Mouse (Mus musculus): ENCODE data around the gene Cgnl1. TPM values are rescaled to one million over a fixed set of nuclear protein-coding genes. Genes with fewer than 3 reads are reported as not detected.
A peak's percentile ranks its signal among the peaks of the same experiment; 100 is the strongest.

Cgnl1 gene
- polyA plus RNA-seq, 1 experiment, result 105 TPM

- H3K27me3 ChIP-seq (replicated peaks; ENCODE audit: control insufficient read depth, insufficient read depth, low read length), result no peaks in the 10 kb centered on the region
Observed at GRCm38 (mm10) chr9:71799598-71799997, 28.2 kb upstream of the Cgnl1 start.

GRCm38 (mm10) chr9:71798176-71798575 lies 26.8 kb upstream of the Cgnl1 start:
- 63% methylated on average over 5 of the region's 5 CpGs for WGBS
- H3K27me3 ChIP-seq (replicated peaks; ENCODE audit: control insufficient read depth, insufficient read depth, low read length), result no peaks in the 10 kb centered on the region
- no peak for TF ChIP-seq POLR2A (IDR thresholded peaks at IDR 0.05; ENCODE audit: low read depth, low read length)
- TF ChIP-seq CTCF (conservative IDR thresholded peaks at IDR 0.05; ENCODE audit: insufficient read depth, insufficient read length, low read depth, low read length), result no peak
- no peaks in the 10 kb centered on the region for H3K36me3 ChIP-seq (ENCODE audit: control insufficient read depth, insufficient read depth, low read length)
- H3K4me1 ChIP-seq (ENCODE audit: control insufficient read depth, insufficient read depth, low read length), result peaks cover 5% of the 10 kb centered on the region
- peak; percentile 25 for DNase-seq
- peak overlapping the region; percentile 85 for H3K27ac ChIP-seq (ENCODE audit: insufficient read depth, low read depth, low read length)
- no peak overlapping the region for H3K4me3 ChIP-seq (ENCODE audit: insufficient read depth, low read depth, low read length)

More at GRCm38 (mm10) chr9:71799598-71799997, 28.2 kb upstream of the Cgnl1 start:
- TF ChIP-seq CTCF (conservative IDR thresholded peaks at IDR 0.05; ENCODE audit: insufficient read depth, insufficient read length, low read depth, low read length), result no peak
- DNase-seq, result peak; percentile 66
- Histone ChIP-seq H3K4me3 (ENCODE audit: insufficient read depth, low read depth, low read length) (no peak overlapping the region), H3K4me1 (ENCODE audit: control insufficient read depth, insufficient read depth, low read length) (peaks cover 5% of the 10 kb centered on the region), H3K36me3 (ENCODE audit: control insufficient read depth, insufficient read depth, low read length) (no peaks in the 10 kb centered on the region), H3K27ac (ENCODE audit: insufficient read depth, low read depth, low read length) (peak overlapping the region; percentile 28; the same call in 1 of the 2 replicates)
- 70% methylated on average over 5 of the region's 5 CpGs for WGBS

DNA sequence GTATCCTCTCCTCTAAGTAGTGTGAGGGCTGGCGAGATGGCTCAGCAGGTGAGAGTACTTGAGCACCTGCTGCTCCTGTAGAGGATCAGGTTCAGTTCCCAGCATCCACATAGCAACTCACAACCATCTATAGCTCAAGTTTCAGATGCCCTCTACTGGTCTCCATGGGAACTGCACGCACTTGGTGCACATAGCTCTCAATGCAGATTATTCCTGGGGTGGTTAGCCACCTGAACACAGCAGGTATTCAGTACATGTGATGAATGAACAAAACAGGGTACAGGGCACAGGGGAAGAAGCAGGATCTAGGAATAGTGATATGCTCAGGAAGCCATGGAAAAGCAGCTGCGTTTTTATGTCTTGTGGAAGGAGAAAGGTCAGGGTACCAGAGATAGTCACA lies 6.0 kb upstream of the Cgnl1 start:
- Histone ChIP-seq H3K4me1 (ENCODE audit: control insufficient read depth, insufficient read depth, low read length) (no peaks in the 10 kb centered on the region), H3K27ac (ENCODE audit: insufficient read depth, low read depth, low read length) (no peak overlapping the region), H3K36me3 (ENCODE audit: control insufficient read depth, insufficient read depth, low read length) (no peaks in the 10 kb centered on the region), H3K27me3 (replicated peaks; ENCODE audit: control insufficient read depth, insufficient read depth, low read length) (no peaks in the 10 kb centered on the region), H3K4me3 (ENCODE audit: insufficient read depth, low read depth, low read length) (no peak overlapping the region)
- no peak for DNase-seq
- TF ChIP-seq CTCF (conservative IDR thresholded peaks at IDR 0.05; ENCODE audit: insufficient read depth, insufficient read length, low read depth, low read length) (0 out of 2 replicates have a peak, but pooled peaks have one; percentile 26), POLR2A (IDR thresholded peaks at IDR 0.05; ENCODE audit: low read depth, low read length) (no peak)
- WGBS, result 95% methylated on average over 3 of the region's 3 CpGs

DNA sequence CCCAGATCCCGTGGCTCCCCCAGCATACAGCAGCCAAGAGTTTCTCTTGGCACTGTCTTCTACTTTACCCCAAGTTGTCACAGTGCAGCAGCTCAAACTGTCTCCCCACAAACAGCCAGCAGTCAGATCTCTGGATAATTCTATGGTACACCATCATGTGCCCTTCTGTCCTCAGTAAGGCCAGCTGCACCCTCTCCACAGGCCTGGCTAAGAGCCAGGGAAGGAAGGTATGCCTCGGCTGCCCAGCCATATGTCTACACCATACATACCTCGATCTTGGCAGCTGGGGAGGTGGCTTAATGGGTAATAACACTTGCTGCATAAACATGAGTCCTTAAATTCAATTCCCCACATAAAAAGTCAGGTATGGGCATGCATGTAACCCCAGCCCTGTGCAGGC lies 4.9 kb upstream of the Cgnl1 start:
- H3K27me3 ChIP-seq (replicated peaks; ENCODE audit: control insufficient read depth, insufficient read depth, low read length), result no peaks in the 10 kb centered on the region
- no peak for TF ChIP-seq CTCF (conservative IDR thresholded peaks at IDR 0.05; ENCODE audit: insufficient read depth, insufficient read length, low read depth, low read length)
- no peak for TF ChIP-seq POLR2A (IDR thresholded peaks at IDR 0.05; ENCODE audit: low read depth, low read length)
- no peak overlapping the region for H3K27ac ChIP-seq (ENCODE audit: insufficient read depth, low read depth, low read length)
- no peaks in the 10 kb centered on the region for H3K36me3 ChIP-seq (ENCODE audit: control insufficient read depth, insufficient read depth, low read length)
- no peak for DNase-seq
- 76% methylated on average over 3 of the region's 3 CpGs for WGBS
- no peaks in the 10 kb centered on the region; the same call in 1 of the 2 replicates for H3K4me1 ChIP-seq (ENCODE audit: control insufficient read depth, insufficient read depth, low read length)
- no peak overlapping the region for H3K4me3 ChIP-seq (ENCODE audit: insufficient read depth, low read depth, low read length)

DNA sequence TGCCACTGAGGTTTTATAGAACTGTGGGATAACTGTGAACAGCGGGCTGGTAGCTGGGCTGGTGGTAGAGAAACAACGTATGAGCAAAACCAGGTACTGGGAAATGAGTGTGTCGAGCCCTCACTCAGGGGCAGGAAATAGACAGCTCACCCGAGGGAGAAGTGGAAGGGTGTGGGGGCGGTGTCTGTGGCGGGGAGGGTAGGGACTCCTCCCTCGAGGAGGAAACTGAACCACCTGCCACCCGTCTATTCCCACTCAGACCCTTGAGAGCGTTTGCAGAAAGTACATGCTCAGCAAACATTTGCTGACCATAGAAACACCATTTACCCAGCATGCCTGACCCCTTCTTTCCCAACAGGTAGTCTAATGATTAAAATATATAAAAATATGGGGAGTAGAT lies 2.2 kb upstream of the Cgnl1 start:
- no peak overlapping the region for H3K27ac ChIP-seq (ENCODE audit: insufficient read depth, low read depth, low read length)
- H3K27me3 ChIP-seq (replicated peaks; ENCODE audit: control insufficient read depth, insufficient read depth, low read length), result no peaks in the 10 kb centered on the region
- H3K4me3 ChIP-seq (ENCODE audit: insufficient read depth, low read depth, low read length), result no peak overlapping the region
- no peak for TF ChIP-seq POLR2A (IDR thresholded peaks at IDR 0.05; ENCODE audit: low read depth, low read length)
- no peak for TF ChIP-seq CTCF (conservative IDR thresholded peaks at IDR 0.05; ENCODE audit: insufficient read depth, insufficient read length, low read depth, low read length)
- H3K36me3 ChIP-seq (ENCODE audit: control insufficient read depth, insufficient read depth, low read length), result no peaks in the 10 kb centered on the region
- DNase-seq, result no peak
- no peaks in the 10 kb centered on the region; the same call in 1 of the 2 replicates for H3K4me1 ChIP-seq (ENCODE audit: control insufficient read depth, insufficient read depth, low read length)
- WGBS, result 65% methylated on average over 9 of the region's 9 CpGs

DNA sequence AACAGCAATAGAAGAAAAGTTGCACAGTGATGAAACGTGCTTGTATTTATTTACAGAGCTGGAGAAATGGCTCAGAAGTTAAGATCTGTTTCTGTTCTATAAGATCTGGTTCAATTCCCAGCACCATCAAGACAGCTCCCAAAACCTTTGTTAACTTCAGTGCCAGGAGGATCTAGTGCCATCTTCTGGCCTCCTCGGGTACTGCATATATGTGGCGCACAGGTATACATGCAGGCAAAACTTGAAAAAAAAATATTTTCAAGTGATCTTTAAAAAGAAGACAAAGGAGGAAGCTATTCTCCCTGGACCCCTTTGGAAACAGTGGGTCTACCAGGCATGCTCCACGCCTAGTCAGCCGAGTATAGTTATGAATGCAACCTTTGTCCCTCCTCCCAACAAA lies 936 bp upstream of the Cgnl1 start:
- no peaks in the 10 kb centered on the region for H3K27me3 ChIP-seq (replicated peaks; ENCODE audit: control insufficient read depth, insufficient read depth, low read length)
- H3K4me3 ChIP-seq (ENCODE audit: insufficient read depth, low read depth, low read length), result no peak overlapping the region
- DNase-seq, result peak; percentile 73
- 74% methylated on average over 5 of the region's 5 CpGs for WGBS
- no peaks in the 10 kb centered on the region for H3K36me3 ChIP-seq (ENCODE audit: control insufficient read depth, insufficient read depth, low read length)
- no peak overlapping the region for H3K27ac ChIP-seq (ENCODE audit: insufficient read depth, low read depth, low read length)
- peaks cover 3% of the 10 kb centered on the region; the same call in 1 of the 2 replicates for H3K4me1 ChIP-seq (ENCODE audit: control insufficient read depth, insufficient read depth, low read length)
- TF ChIP-seq POLR2A (IDR thresholded peaks at IDR 0.05; ENCODE audit: low read depth, low read length) (no peak), CTCF (conservative IDR thresholded peaks at IDR 0.05; ENCODE audit: insufficient read depth, insufficient read length, low read depth, low read length) (peak; percentile 70)

DNA sequence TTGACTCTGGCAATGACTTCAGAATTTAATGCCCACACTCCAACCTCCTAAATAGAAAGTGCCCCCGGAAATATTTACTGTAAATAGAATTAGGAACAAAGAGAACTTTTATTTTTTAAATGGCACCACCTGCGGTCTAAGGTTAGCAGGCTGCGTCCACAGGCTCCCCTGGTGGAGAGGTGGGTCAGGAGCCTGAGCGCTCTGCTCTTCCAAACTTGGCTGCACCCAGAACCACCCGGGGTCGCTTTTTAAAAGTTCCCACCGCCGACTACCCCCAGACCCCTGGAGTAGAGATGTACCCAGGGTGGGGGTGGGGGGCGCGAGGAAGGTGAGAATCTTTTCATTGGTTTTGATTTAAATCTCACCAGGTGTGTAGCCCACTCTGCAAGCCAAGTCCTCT lies 918 bp downstream of the Cgnl1 start:
- peak overlapping the region; percentile 88 for H3K27ac ChIP-seq (ENCODE audit: insufficient read depth, low read depth, low read length)
- TF ChIP-seq POLR2A (IDR thresholded peaks at IDR 0.05; ENCODE audit: low read depth, low read length) (no peak), CTCF (conservative IDR thresholded peaks at IDR 0.05; ENCODE audit: insufficient read depth, insufficient read length, low read depth, low read length) (peak; percentile 41; the same call in 1 of the 2 replicates)
- DNase-seq, result peak; percentile 43
- 2% methylated on average over 10 of the region's 10 CpGs for WGBS
- no peaks in the 10 kb centered on the region for H3K36me3 ChIP-seq (ENCODE audit: control insufficient read depth, insufficient read depth, low read length)
- peak overlapping the region; percentile 80 for H3K4me3 ChIP-seq (ENCODE audit: insufficient read depth, low read depth, low read length)
- H3K4me1 ChIP-seq (ENCODE audit: control insufficient read depth, insufficient read depth, low read length), result peaks cover 13% of the 10 kb centered on the region
- H3K27me3 ChIP-seq (replicated peaks; ENCODE audit: control insufficient read depth, insufficient read depth, low read length), result no peaks in the 10 kb centered on the region

Data from kidney, adult 2 months (tissue).